Comparison of ENCODE assay signal across 8 mouse cellular contexts in the genomic region with DNA sequence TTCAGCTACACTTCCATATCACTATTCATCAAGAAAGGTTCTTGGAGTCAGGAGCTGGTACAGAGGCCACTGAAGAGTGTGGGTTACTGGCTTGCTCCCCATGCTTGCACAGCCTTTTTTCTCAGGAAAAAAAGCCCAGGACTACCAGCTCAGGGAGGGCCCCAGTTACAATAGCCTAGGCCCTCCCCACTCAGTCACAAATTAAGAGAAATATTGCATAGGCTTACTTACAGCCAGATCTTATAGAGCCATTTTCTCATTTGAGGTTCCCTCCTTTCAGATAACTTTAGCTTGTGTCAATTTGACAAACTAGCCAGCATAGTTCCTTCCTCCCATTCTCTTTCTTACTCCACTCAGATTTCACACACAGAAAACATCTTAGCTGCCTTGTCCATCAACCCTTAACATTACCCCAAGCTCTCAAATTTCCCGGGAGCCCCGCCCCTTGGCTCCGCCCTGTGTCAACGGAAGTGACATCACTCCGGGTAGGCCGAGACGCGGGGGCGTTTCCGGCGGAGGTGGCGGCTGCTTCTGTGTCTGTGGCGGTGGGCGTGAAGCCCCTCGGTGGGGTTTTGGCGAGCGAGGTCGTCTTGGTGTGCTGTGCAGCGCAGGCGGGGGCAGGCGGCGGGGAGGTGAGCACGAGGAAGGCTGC. TPM values are rescaled to one million over a fixed set of nuclear protein-coding genes. Genes with fewer than 3 reads are reported as not detected.
DNase-seq lines count a peak whose midpoint lies in the region; ATAC-seq and TF ChIP-seq lines count a peak whose summit lies in the region.

A gene (plus strand): TSS at position 473 of the 652 bp plus-strand sequence.

- POLR2A ChIA-PET in Patski (lab: Charles Lee), result no interaction called here

- peaks cover 11% of the 10 kb centered on the region for H3K27me3 ChIP-seq in Patski
- no peaks in the 10 kb centered on the region for H3K27me3 ChIP-seq in hindbrain, embryonic 12.5 days
- H3K27me3 ChIP-seq in lung, postnatal 0 days (replicated peaks; ENCODE audit: insufficient read depth, low read length), result no peaks in the 10 kb centered on the region

- peak; percentile 76 for TF ChIP-seq EP300 in lung, postnatal 0 days (IDR thresholded peaks at IDR 0.05)

- peaks cover 1% of the 10 kb centered on the region for H3K36me3 ChIP-seq in hindbrain, embryonic 12.5 days
- H3K36me3 ChIP-seq in lung, postnatal 0 days (ENCODE audit: insufficient read depth, low read length), result no peaks in the 10 kb centered on the region; the same call in 1 of the 2 replicates

- peaks cover 11% of the 10 kb centered on the region for H3K4me1 ChIP-seq in hindbrain, embryonic 12.5 days
- no peaks in the 10 kb centered on the region for H3K4me1 ChIP-seq in lung, postnatal 0 days (ENCODE audit: insufficient read depth, low read depth, low read length)

- H3K9me3 ChIP-seq in hindbrain, embryonic 12.5 days (replicated peaks), result no peaks in the 10 kb centered on the region
- H3K9me3 ChIP-seq in lung, postnatal 0 days (ENCODE audit: low read length), result no peaks in the 10 kb centered on the region

- peak within 1 kb of the TSS; percentile 86 for H3K4me3 ChIP-seq in hindbrain, embryonic 12.5 days
- H3K4me3 ChIP-seq in lung, postnatal 0 days (ENCODE audit: low read depth, low read length), result peak within 1 kb of the TSS; percentile 96

- CTCF ChIA-PET in Patski (lab: Charles Lee), result no interaction called here

- 1% methylated on average over 23 of the region's 23 CpGs for WGBS in hindbrain, embryonic 12.5 days
- 2% methylated on average over 20 of the region's 23 CpGs for WGBS in lung, postnatal 0 days

- TF ChIP-seq CTCF in Patski (IDR thresholded peaks at IDR 0.05), result no peak
- TF ChIP-seq CTCF in lung, postnatal 0 days (IDR thresholded peaks at IDR 0.05), result no peak

- ATAC-seq in Patski, result no peak
- peak; percentile 93 for ATAC-seq in hindbrain, embryonic 12.5 days (ENCODE audit: low FRiP score)
- peak; percentile 98 for ATAC-seq in lung, postnatal 0 days

- peak within 1 kb of the TSS; percentile 83 for H3K27ac ChIP-seq in hindbrain, embryonic 12.5 days
- peak within 1 kb of the TSS; percentile 95 for H3K27ac ChIP-seq in lung, postnatal 0 days (ENCODE audit: low read length)

- H3K4me2 ChIP-seq in hindbrain, embryonic 12.5 days (replicated peaks), result peak within 1 kb of the TSS; percentile 63
- H3K4me2 ChIP-seq in lung, postnatal 0 days (replicated peaks; ENCODE audit: low read depth, low read length), result peak within 1 kb of the TSS; percentile 80

- peak within 1 kb of the TSS; percentile 93 for H3K9ac ChIP-seq in hindbrain, embryonic 12.5 days
- H3K9ac ChIP-seq in lung, postnatal 0 days (replicated peaks; ENCODE audit: low read depth), result peak within 1 kb of the TSS; percentile 95

- in situ Hi-C loops in Patski (cut with MboI; ENCODE audit: low pct_unique_long_range_greater_than_20kb), result no loop called here

- peak; percentile 28 for DNase-seq in Patski (ENCODE audit: low read depth, low spot score)
- DNase-seq in cerebellum, postnatal 14 days, result peak; percentile 90 to 94
- DNase-seq in frontal cortex, postnatal 14 days (ENCODE audit: low spot score in 2 of 2), result peak; percentile 70 to 84
- DNase-seq in layer of hippocampus, postnatal 10 days (ENCODE audit: low spot score in 2 of 2), result peak; percentile 89 to 91
- peak; percentile 93 for DNase-seq in lung, postnatal 0 days (ENCODE audit: low spot score)
- DNase-seq in ovary, postnatal 10 days (ENCODE audit: low spot score), result peak; percentile 73
- DNase-seq in thymus, postnatal 10 days (ENCODE audit: low spot score in 2 of 2), result peak; percentile 86 to 93

RNA-seq across cellular contexts. Expression of the gene that starts here (rescaled TPM):
- 14.3 TPM for polyA plus RNA-seq in Patski (2021)
- polyA plus RNA-seq in hindbrain, embryonic 12.5 days (2016; fragmentation: Nextera tagmentation; extraction: Ambion mirVana), result 39.4 and 40.3 TPM in 2 replicates
- total RNA-seq in layer of hippocampus, postnatal 10 days (2021), result 10 to 100 TPM; 14.6 to 16.0 TPM
- polyA plus RNA-seq in lung, postnatal 0 days (2015; fragmentation: Nextera tagmentation; extraction: Ambion mirVana), result 23.3 and 25.3 TPM in 2 replicates

Comparison
In these comparisons a context has a peak if more than half of its experiments do, and no peak if none do; other contexts are left out.
1. DNase-seq: peak in every context shown above with its lines; median percentile 93 in lung, postnatal 0 days; 92 in cerebellum, postnatal 14 days; 90 in layer of hippocampus, postnatal 10 days; 90 in thymus, postnatal 10 days; 77 in frontal cortex, postnatal 14 days; 73 in ovary, postnatal 10 days; 28 in Patski.